Mouse (Mus musculus) midbrain, embryonic 16.5 days (tissue): Measurements from ENCODE around the gene Zc3h18. TPM values are rescaled to one million over a fixed set of nuclear protein-coding genes. Genes with fewer than 3 reads are reported as not detected.

ENCODE experiments used
- ATAC-seq: fragments of 200-750 bp; cut with Nextera tagmentation; 2 replicates; pipeline ENCODE4 v1.8.0; 2017; ENCODE audit warnings: moderate TSS enrichment
- H3K27ac ChIP-seq: fragments of 300-500 bp; sonication (generic); 2 replicates; pipeline ENCODE4 v1.5.1; 2014; ENCODE audit warnings: mild to moderate bottlenecking, low read length, mixed read lengths
- H3K27me3 ChIP-seq: fragments of 300-500 bp; sonication (generic); 2 replicates; pipeline ENCODE4 v1.6.1; 2014; ENCODE audit warnings: low read depth, low read length, mixed read lengths; ENCODE audit not compliant: control insufficient read depth, insufficient read depth
- H3K36me3 ChIP-seq: fragments of 300-500 bp; sonication (generic); 2 replicates; pipeline ENCODE4 v1.6.1; 2014; ENCODE audit warnings: mild to moderate bottlenecking, low read length, moderate library complexity, mixed read lengths; ENCODE audit not compliant: control insufficient read depth, insufficient read depth
- H3K4me1 ChIP-seq: fragments of 300-500 bp; sonication (generic); 2 replicates; pipeline ENCODE4 v1.6.1; 2014; ENCODE audit warnings: mild to moderate bottlenecking, low read length, mixed read lengths; ENCODE audit not compliant: control insufficient read depth, insufficient read depth
- H3K4me2 ChIP-seq: fragments of 300-500 bp; sonication (generic); 2 replicates; pipeline ENCODE4 v1.6.1; 2014; ENCODE audit warnings: mild to moderate bottlenecking, low read length, mixed read lengths
- H3K4me3 ChIP-seq: fragments of 300-500 bp; sonication (generic); 2 replicates; pipeline ENCODE4 v1.5.1; 2014; ENCODE audit warnings: low read depth, mild to moderate bottlenecking, low read length, moderate library complexity, mixed read lengths
- H3K9ac ChIP-seq: fragments of 300-500 bp; sonication (generic); 2 replicates; pipeline ENCODE4 v1.6.1; 2014; ENCODE audit warnings: low read depth, low read length, mixed read lengths
- H3K9me3 ChIP-seq: fragments of 300-500 bp; sonication (generic); replicated peaks from 2 replicates; pipeline ENCODE4 v1.6.1; 2014; ENCODE audit warnings: mild to moderate bottlenecking, low read length, mixed read lengths; ENCODE audit not compliant: control insufficient read depth, poor library complexity, severe bottlenecking
- WGBS: fragments of 180-500 bp; shearing (Covaris S2); extraction: QIAGEN DNeasy Blood & Tissue Kit; methylation state at CpG from one replicate; pipeline ENCODE4 v1.1.7; 2014; 5-methylcytosine and 5-hydroxymethylcytosine counted together
- polyA plus RNA-seq: library from polyadenylated mRNA; unstranded; fragments of >200 nt; fragmentation: Nextera tagmentation; extraction: Ambion mirVana; gene quantifications from 2 replicates; pipeline ENCODE4 v1.2.1, GENCODE M21; 2015

Gene Zc3h18
- 30.8 and 37.7 TPM in 2 replicates for polyA plus RNA-seq

DNA sequence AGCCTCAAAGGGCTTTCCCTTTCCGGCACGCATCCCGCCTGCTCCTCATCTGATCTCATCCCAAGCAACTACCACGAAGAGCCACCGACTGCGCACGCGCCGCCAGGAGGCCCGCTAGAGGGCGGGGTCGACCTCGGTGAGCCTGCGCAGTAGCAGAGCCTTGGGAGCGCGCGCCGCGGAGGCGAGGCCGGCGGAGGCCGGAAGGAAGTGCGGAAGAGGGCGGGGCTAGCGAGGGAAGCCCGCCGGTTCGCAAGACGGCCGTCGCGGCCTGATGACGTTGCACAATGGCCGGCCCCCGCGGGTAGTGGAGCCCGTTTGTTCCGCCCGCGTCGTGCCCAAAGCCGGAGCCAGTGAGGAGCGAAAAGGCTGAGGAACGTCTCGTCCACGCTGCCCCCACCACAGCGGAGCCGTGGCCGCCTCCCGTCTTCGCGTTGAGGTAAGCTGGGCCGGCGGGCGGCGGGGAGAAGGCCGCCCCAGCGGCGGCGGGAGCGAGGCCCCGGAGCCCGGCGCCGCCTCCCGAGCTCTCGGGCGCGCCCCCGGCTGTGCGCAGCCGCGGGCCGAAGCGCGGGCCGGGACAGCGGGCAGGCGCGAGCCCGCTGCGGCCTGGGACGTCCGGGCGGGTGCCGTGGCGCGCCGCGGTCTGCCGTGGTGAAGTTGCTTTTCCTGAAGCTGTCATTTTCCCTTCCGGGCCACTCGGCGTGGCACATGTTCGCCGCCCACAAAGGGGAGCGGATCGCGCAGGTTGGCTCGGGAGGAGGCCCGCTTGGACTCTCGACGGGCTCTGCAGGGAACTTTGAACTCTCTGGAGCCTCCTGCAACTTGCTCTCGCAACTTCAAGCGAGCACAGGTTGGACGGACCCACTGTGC is at the start of gene Zc3h18:
Gene Zc3h18, plus strand, starts transcription at position 245 of the 867 bp plus-strand sequence.
- WGBS: 0% methylated on average over 63 of the region's 107 CpGs
- Histone ChIP-seq H3K9me3 (no peaks in the 10 kb centered on the region), H3K9ac (peak within 1 kb of the TSS; percentile 78), H3K27me3 (no peaks in the 10 kb centered on the region), H3K4me3 (peak within 1 kb of the TSS; percentile 93), H3K4me2 (peak within 1 kb of the TSS; percentile 86), H3K4me1 (peaks cover 22% of the 10 kb centered on the region), H3K36me3 (peaks cover 3% of the 10 kb centered on the region; the same call in 1 of the 2 replicates), H3K27ac (peak within 1 kb of the TSS; percentile 90)
- peak; percentile 91 for ATAC-seq

- ATAC-seq: no peak
- Histone ChIP-seq H3K36me3 (no peaks in the 10 kb centered on the region), H3K9ac (no peak overlapping the region), H3K27ac (peak overlapping the region; percentile 56; the same call in 1 of the 2 replicates), H3K4me1 (peaks cover 12% of the 10 kb centered on the region), H3K4me2 (no peak overlapping the region), H3K27me3 (peaks cover 5% of the 10 kb centered on the region), H3K4me3 (no peak overlapping the region), H3K9me3 (no peaks in the 10 kb centered on the region)
- WGBS: 71% methylated on average over 8 of the region's 8 CpGs
Measured at GRCm38 (mm10) chr8:122329072-122329471, 47.3 kb upstream of the Zc3h18 start.

- no peaks in the 10 kb centered on the region for H3K36me3 ChIP-seq
- peaks cover 11% of the 10 kb centered on the region for H3K27me3 ChIP-seq
- H3K4me2 ChIP-seq: no peak overlapping the region
- no peak overlapping the region for H3K4me3 ChIP-seq
- no peak overlapping the region for H3K9ac ChIP-seq
- ATAC-seq: no peak; the same call in 1 of the 2 replicates
- peaks cover 12% of the 10 kb centered on the region for H3K4me1 ChIP-seq
- H3K27ac ChIP-seq: peak overlapping the region; percentile 56
- 52% methylated on average over 22 of the region's 22 CpGs for WGBS
- H3K9me3 ChIP-seq: no peaks in the 10 kb centered on the region
Measured at GRCm38 (mm10) chr8:122329553-122330239, 46.7 kb upstream of the Zc3h18 start.

DNA sequence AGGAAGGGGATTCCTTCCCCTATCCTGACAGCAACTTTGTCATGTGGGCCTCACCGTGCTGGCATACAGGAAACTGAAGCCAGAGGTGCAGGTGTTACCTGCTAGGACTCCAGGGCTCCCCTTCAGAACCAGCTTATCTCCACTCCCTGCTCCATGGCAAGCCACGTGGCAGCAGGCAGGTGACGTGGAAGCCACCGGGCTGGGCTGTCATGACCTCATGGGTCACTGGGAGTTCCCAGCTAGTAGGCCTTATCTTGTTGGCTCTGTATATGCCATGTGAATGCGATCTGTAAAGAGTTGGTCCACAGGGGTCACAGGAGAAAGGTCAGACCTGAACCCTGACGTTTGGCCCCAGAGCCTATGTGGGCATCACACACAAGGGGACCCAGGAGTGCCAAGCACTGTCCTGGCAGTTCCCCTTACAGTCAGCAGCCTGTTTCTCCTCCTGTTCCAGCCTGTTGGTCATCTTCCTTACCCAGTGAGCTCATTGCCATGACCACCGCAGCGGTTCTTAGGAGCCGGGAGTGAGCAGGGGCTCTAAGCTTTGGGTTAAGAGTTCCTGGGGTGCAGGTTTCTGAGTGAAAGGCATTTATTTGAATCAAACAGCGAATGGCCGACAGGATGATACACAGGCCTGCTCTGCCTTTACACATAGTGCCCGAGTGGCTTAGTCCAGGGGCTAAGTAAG is 45.8 kb upstream of the Zc3h18 start:
- no peak for ATAC-seq
- no peak overlapping the region for H3K4me3 ChIP-seq
- no peaks in the 10 kb centered on the region for H3K36me3 ChIP-seq
- WGBS: 72% methylated on average over 12 of the region's 12 CpGs
- H3K4me2 ChIP-seq: no peak overlapping the region
- no peaks in the 10 kb centered on the region for H3K9me3 ChIP-seq
- H3K9ac ChIP-seq: no peak overlapping the region
- H3K27ac ChIP-seq: peak overlapping the region; percentile 2; the same call in 1 of the 2 replicates
- H3K4me1 ChIP-seq: peaks cover 14% of the 10 kb centered on the region
- peaks cover 17% of the 10 kb centered on the region for H3K27me3 ChIP-seq

DNA sequence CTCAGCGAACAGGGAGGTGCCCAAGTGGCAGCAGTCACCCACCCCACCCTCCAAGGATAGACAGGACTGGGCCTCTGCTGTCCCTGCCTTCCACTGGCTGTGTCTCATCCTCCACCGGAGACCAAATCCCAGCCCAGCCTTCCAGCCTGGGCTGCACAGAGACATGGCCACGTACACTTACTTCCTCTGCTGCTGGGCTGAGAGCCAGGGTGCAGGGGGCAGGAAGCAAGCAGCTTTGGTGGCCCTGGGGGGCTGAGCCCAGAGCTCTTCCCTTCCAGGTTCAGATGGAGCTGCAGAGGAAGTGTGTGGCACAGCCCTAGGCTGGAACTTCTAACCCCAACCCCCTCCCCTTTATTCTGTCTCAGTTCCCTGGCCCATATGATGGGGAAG is 45.3 kb upstream of the Zc3h18 start:
- Histone ChIP-seq H3K36me3 (no peaks in the 10 kb centered on the region), H3K4me2 (no peak overlapping the region), H3K9me3 (no peaks in the 10 kb centered on the region), H3K27ac (peak overlapping the region; percentile 2; the same call in 1 of the 2 replicates), H3K27me3 (peaks cover 17% of the 10 kb centered on the region), H3K4me3 (no peak overlapping the region), H3K4me1 (peaks cover 8% of the 10 kb centered on the region), H3K9ac (0 out of 2 replicates have a peak overlapping the region, but pooled peaks have one; percentile 14)
- WGBS: 72% methylated on average over 3 of the region's 3 CpGs
- ATAC-seq: no peak

DNA sequence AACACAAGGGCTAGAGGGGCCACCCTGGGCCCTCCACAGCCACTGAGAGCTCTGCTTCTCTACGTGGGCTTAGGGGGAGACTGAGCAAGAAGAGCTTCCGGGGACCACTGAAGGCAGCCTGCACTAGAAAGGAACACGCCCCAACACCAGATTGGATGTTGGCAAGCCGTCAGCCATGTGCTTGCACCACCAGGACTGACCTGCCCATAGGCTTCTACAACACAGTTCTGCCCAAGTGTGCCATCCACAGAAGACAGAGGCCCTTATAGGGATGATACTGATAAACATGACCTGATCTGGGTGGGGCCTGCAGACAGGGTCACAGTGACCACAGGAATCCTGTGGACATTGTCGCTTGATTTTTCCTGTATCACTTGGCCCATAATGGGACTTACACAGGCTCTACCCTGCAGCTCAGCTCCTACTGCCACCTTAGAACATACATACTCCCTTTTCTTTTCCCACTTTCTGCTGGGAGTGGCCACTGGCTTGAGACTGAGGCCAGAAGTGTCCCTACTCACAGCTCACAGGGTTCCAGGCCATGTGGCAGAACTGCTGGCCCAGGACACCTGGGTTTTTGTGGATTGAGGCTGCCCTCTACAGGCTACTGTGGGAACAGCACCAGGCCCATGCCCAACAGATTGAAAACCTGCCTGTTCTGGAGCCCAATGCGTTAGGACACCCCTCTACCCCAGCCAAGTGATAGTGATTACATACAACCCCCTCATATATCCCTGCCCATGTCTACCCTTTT is 43.5 kb upstream of the Zc3h18 start:
- Histone ChIP-seq H3K4me3 (no peak overlapping the region), H3K4me2 (no peak overlapping the region), H3K27me3 (peaks cover 33% of the 10 kb centered on the region), H3K36me3 (no peaks in the 10 kb centered on the region), H3K9ac (no peak overlapping the region), H3K4me1 (peaks cover 10% of the 10 kb centered on the region; the same call in 1 of the 2 replicates), H3K9me3 (no peaks in the 10 kb centered on the region), H3K27ac (no peak overlapping the region)
- WGBS: 72% methylated on average over 6 of the region's 6 CpGs
- no peak for ATAC-seq

DNA sequence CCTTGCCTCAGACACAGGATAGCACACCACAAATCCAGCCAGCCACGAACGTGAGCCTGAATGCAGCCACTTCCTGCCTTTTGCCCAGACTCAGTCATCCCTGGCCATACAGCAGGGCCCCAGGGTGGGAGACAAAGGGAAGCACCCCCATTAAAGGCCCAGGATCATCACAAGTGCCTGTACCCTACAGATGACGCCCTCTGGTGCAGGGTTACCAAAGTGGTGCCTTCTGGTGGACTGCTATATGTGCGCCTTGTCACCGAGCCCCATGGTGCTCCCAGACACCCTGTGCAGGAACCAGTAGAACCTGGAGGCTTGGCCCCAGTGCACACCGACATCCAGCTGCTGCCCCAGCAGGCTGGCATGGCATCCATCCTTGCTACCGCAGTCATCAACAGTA is 42.9 kb upstream of the Zc3h18 start:
- Histone ChIP-seq H3K9me3 (no peaks in the 10 kb centered on the region), H3K4me2 (no peak overlapping the region), H3K36me3 (no peaks in the 10 kb centered on the region), H3K4me3 (no peak overlapping the region), H3K9ac (no peak overlapping the region), H3K27ac (no peak overlapping the region), H3K27me3 (peaks cover 39% of the 10 kb centered on the region), H3K4me1 (peaks cover 10% of the 10 kb centered on the region; the same call in 1 of the 2 replicates)
- 82% methylated on average over 7 of the region's 7 CpGs for WGBS
- no peak for ATAC-seq

- peaks cover 40% of the 10 kb centered on the region for H3K27me3 ChIP-seq
- peak overlapping the region; percentile 65; the same call in 1 of the 2 replicates for H3K4me2 ChIP-seq
- no peak for ATAC-seq
- peaks cover 6% of the 10 kb centered on the region; the same call in 1 of the 2 replicates for H3K4me1 ChIP-seq
- no peak overlapping the region for H3K4me3 ChIP-seq
- no peaks in the 10 kb centered on the region for H3K9me3 ChIP-seq
- 87% methylated on average over 13 of the region's 13 CpGs for WGBS
- H3K27ac ChIP-seq: no peak overlapping the region
- no peaks in the 10 kb centered on the region for H3K36me3 ChIP-seq
- H3K9ac ChIP-seq: no peak overlapping the region
Measured at GRCm38 (mm10) chr8:122334791-122335490, 41.5 kb upstream of the Zc3h18 start.
